9 mouse cellular contexts compared by ENCODE assay signal in the genomic region with DNA sequence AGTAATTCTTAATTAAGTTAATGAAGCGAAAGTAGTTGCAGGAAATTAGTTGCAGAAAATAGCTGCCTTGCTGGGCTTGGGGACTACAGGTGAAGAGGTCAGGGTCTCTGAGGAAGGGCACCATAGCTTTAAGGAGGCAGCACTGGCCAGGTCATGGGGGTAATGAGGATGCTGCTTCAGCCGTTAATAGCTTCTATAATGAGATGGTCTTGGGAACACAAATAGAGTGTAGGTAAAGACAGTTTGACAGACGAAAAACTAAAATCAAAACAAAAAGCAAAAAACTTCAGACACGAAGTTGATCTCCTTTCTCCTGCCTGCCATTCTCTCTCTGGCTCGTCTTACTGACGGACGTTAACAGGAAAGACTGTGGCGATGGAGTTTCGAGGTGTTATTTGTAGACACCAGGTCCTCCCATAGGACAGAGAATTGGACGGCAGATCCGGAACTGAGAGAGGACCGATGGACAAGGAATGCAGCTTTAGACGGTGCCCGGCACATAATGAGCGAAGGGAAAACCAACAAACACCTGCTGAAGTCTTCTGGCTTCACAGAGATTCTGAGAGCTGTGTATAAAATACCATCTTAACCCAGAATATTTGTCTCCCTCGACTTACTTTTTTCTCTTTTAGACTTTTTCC. TPM values are rescaled to one million over a fixed set of nuclear protein-coding genes. Genes with fewer than 3 reads are reported as not detected.
DNase-seq lines count a peak whose midpoint lies in the region; ATAC-seq and TF ChIP-seq lines count a peak whose summit lies in the region.
"Had no signal": no experiment of that assay in that cellular context is flagged by ENCODE, and none has a peak within 500 bp of the region (broad histone marks: within the 10 kb centered on the region; RNA-seq: fewer than 3 reads in every experiment).

No protein-coding gene starts in this region.

- no peaks in the 10 kb centered on the region for H3K27me3 ChIP-seq in C2C12 (ENCODE audit: control insufficient read depth, insufficient read depth, insufficient read length)
- no peaks in the 10 kb centered on the region for H3K27me3 ChIP-seq in heart, embryonic 12.5 days (replicated peaks)
- no peaks in the 10 kb centered on the region for H3K27me3 ChIP-seq in limb, embryonic 10.5 days (ENCODE audit: low read depth, poor library complexity, severe bottlenecking)
- peaks cover 4% of the 10 kb centered on the region; the same call in 1 of the 2 replicates for H3K27me3 ChIP-seq in midbrain, embryonic 14.5 days (ENCODE audit: control insufficient read depth, insufficient read depth, low read length)
- H3K27me3 ChIP-seq: Patski had no signal

- ATAC-seq in heart, embryonic 12.5 days (ENCODE audit: insufficient number of reproducible peaks, low FRiP score): no peak
- no peak for ATAC-seq in midbrain, embryonic 14.5 days (ENCODE audit: low FRiP score, low TSS enrichment)
- no peak for ATAC-seq in granulocyte monocyte progenitor cell, adult 5-6 weeks (replicated peaks; ENCODE audit: poor library complexity, severe bottlenecking)

- peaks cover 8% of the 10 kb centered on the region; the same call in 1 of the 2 replicates for H3K4me1 ChIP-seq in heart, embryonic 12.5 days (replicated peaks)
- peaks cover 26% of the 10 kb centered on the region for H3K4me1 ChIP-seq in limb, embryonic 10.5 days
- H3K4me1 ChIP-seq in midbrain, embryonic 14.5 days (ENCODE audit: control insufficient read depth, insufficient read depth, low read length): peaks cover 8% of the 10 kb centered on the region; the same call in 1 of the 2 replicates

- H3K9ac ChIP-seq in heart, embryonic 12.5 days: peak overlapping the region; percentile 67
- H3K9ac ChIP-seq in midbrain, embryonic 14.5 days (replicated peaks; ENCODE audit: low read length): peak overlapping the region; percentile 32

- H3K27ac ChIP-seq in heart, embryonic 12.5 days (ENCODE audit: poor library complexity, severe bottlenecking): 0 out of 2 replicates have a peak overlapping the region, but pooled peaks have one; percentile 9
- H3K27ac ChIP-seq in limb, embryonic 10.5 days: no peak overlapping the region
- H3K27ac ChIP-seq in midbrain, embryonic 14.5 days (replicated peaks; ENCODE audit: low read depth, low read length): no peak overlapping the region

- no peaks in the 10 kb centered on the region for H3K79me2 ChIP-seq in C2C12 (ENCODE audit: control insufficient read depth, insufficient read depth)

- H3K9me3 ChIP-seq in heart, embryonic 12.5 days (replicated peaks): no peaks in the 10 kb centered on the region
- no peaks in the 10 kb centered on the region for H3K9me3 ChIP-seq in limb, embryonic 10.5 days (replicated peaks)
- H3K9me3 ChIP-seq in midbrain, embryonic 14.5 days (ENCODE audit: control insufficient read depth, low read length): no peaks in the 10 kb centered on the region

- peak overlapping the region; percentile 40 for H3ac ChIP-seq in C2C12 (ENCODE audit: control insufficient read depth, insufficient read length, low read depth)

- peak; percentile 39 for DNase-seq in cerebellum, adult 11-12 months
- no peak for DNase-seq in cerebellum, adult 11 months
- peak; percentile 34 for DNase-seq in cerebellum, adult 9-11 months
- DNase-seq in limb, embryonic 10.5 days (ENCODE audit: low spot score): no peak
- DNase-seq in midbrain, embryonic 14.5 days: peak; percentile 69

- H3K79me3 ChIP-seq in C2C12 (ENCODE audit: low read depth): no peaks in the 10 kb centered on the region

- 1% methylated on average over 16 of the region's 16 CpGs for WGBS in heart, embryonic 12.5 days
- under 1% methylated on average over 16 of the region's 16 CpGs for WGBS in limb, embryonic 10.5 days
- WGBS in midbrain, embryonic 14.5 days: under 1% methylated on average over 16 of the region's 16 CpGs

- H3K4me2 ChIP-seq in heart, embryonic 12.5 days: peak overlapping the region; percentile 93
- H3K4me2 ChIP-seq in midbrain, embryonic 14.5 days (ENCODE audit: low read length): peak overlapping the region; percentile 65

- peak overlapping the region; percentile 29 for H3K4me3 ChIP-seq in C2C12 (ENCODE audit: insufficient read depth, poor library complexity, severe bottlenecking)
- H3K4me3 ChIP-seq in heart, embryonic 12.5 days: peak overlapping the region; percentile 70
- H3K4me3 ChIP-seq in limb, embryonic 10.5 days: peak overlapping the region; percentile 55
- peak overlapping the region; percentile 49 for H3K4me3 ChIP-seq in midbrain, embryonic 14.5 days (replicated peaks; ENCODE audit: low read depth, low read length)

- TF ChIP-seq CTCF in C2C12 (IDR thresholded peaks at IDR 0.05; ENCODE audit: control insufficient read depth, insufficient read depth, insufficient read length): no peak

- no peaks in the 10 kb centered on the region for H3K36me3 ChIP-seq in C2C12 (ENCODE audit: control insufficient read depth, insufficient read depth)
- no peaks in the 10 kb centered on the region for H3K36me3 ChIP-seq in heart, embryonic 12.5 days
- no peaks in the 10 kb centered on the region for H3K36me3 ChIP-seq in limb, embryonic 10.5 days
- no peaks in the 10 kb centered on the region for H3K36me3 ChIP-seq in midbrain, embryonic 14.5 days (ENCODE audit: control insufficient read depth, insufficient read depth, low read length)

TF ChIP-seq in C2C12, 6 proteins besides CTCF, POLR2A, EP300 and RAD21:
- no peak for TF ChIP-seq FOSL1 (IDR thresholded peaks at IDR 0.05; ENCODE audit: insufficient read depth, low read length, poor library complexity, severe bottlenecking)
- TF ChIP-seq USF1 (IDR thresholded peaks at IDR 0.05; ENCODE audit: low read depth): no peak
- no peak for TF ChIP-seq MYOG (IDR thresholded peaks at IDR 0.05; ENCODE audit: control insufficient read depth, extremely low read depth, insufficient read length)
- no peak for TF ChIP-seq MYOD1 (IDR thresholded peaks at IDR 0.05; ENCODE audit: control insufficient read depth, insufficient read length, low read depth)
- no peak for TF ChIP-seq CEBPB (IDR thresholded peaks at IDR 0.05; ENCODE audit: low read depth)

RNA-seq across cellular contexts. Expression of gene Trim27, which starts 10.8 kb away (rescaled TPM):
- 105 TPM for polyA plus RNA-seq in C2C12 (2012; fragmentation: generic; extraction: Trizol)
- 98.2 and 103 TPM in 2 replicates for polyA plus RNA-seq in heart, embryonic 12.5 days (2016; fragmentation: Nextera tagmentation; extraction: Ambion mirVana)
- polyA plus RNA-seq in limb, embryonic 10.5 days (2016; fragmentation: Nextera tagmentation; extraction: Ambion mirVana): 200 and 218 TPM in 2 replicates
- 78.2 and 84.3 TPM in 2 replicates for polyA plus RNA-seq in midbrain, embryonic 14.5 days (2014; fragmentation: Nextera tagmentation; extraction: Ambion mirVana)
- total RNA-seq in granulocyte monocyte progenitor cell, adult 5-6 weeks (2014; fragmentation: Nextera tagmentation): 142 and 143 TPM in 2 replicates
- total RNA-seq in granulocyte monocyte progenitor cell, adult 5-6 weeks (2017): 144 and 167 TPM in 2 replicates

RNA-seq across cellular contexts. Expression of gene Olfr1368, which starts 22.8 kb away (rescaled TPM):
- not detected for polyA plus RNA-seq in C2C12 (2012; fragmentation: generic; extraction: Trizol)
- polyA plus RNA-seq in heart, embryonic 12.5 days (2016; fragmentation: Nextera tagmentation; extraction: Ambion mirVana): not detected in 2 replicates
- not detected in 2 replicates for polyA plus RNA-seq in limb, embryonic 10.5 days (2016; fragmentation: Nextera tagmentation; extraction: Ambion mirVana)
- not detected in 2 replicates for polyA plus RNA-seq in midbrain, embryonic 14.5 days (2014; fragmentation: Nextera tagmentation; extraction: Ambion mirVana)
- not detected in 2 replicates for total RNA-seq in granulocyte monocyte progenitor cell, adult 5-6 weeks (2014; fragmentation: Nextera tagmentation)
- not detected in 2 replicates for total RNA-seq in granulocyte monocyte progenitor cell, adult 5-6 weeks (2017)
- polyA plus RNA-seq: Patski had no signal

RNA-seq across cellular contexts. Expression of gene Olfr263, which starts 39.1 kb away (rescaled TPM):
- not detected for polyA plus RNA-seq in C2C12 (2012; fragmentation: generic; extraction: Trizol)
- not detected in 2 replicates for polyA plus RNA-seq in heart, embryonic 12.5 days (2016; fragmentation: Nextera tagmentation; extraction: Ambion mirVana)
- polyA plus RNA-seq in limb, embryonic 10.5 days (2016; fragmentation: Nextera tagmentation; extraction: Ambion mirVana): not detected in 2 replicates
- polyA plus RNA-seq in midbrain, embryonic 14.5 days (2014; fragmentation: Nextera tagmentation; extraction: Ambion mirVana): not detected in 2 replicates
- not detected in 2 replicates for total RNA-seq in granulocyte monocyte progenitor cell, adult 5-6 weeks (2014; fragmentation: Nextera tagmentation)
- not detected in 2 replicates for total RNA-seq in granulocyte monocyte progenitor cell, adult 5-6 weeks (2017)
- polyA plus RNA-seq: Patski had no signal

RNA-seq across cellular contexts. Expression of gene Olfr1369-ps1, which starts 57.2 kb away (rescaled TPM):
- polyA plus RNA-seq in C2C12 (2012; fragmentation: generic; extraction: Trizol): not detected
- not detected in 2 replicates for polyA plus RNA-seq in heart, embryonic 12.5 days (2016; fragmentation: Nextera tagmentation; extraction: Ambion mirVana)
- 0.10 TPM in 1 of 2 replicates, not detected in the other for polyA plus RNA-seq in limb, embryonic 10.5 days (2016; fragmentation: Nextera tagmentation; extraction: Ambion mirVana)
- not detected in 2 replicates for polyA plus RNA-seq in midbrain, embryonic 14.5 days (2014; fragmentation: Nextera tagmentation; extraction: Ambion mirVana)
- 0.34 TPM in 1 of 2 replicates, not detected in the other for total RNA-seq in granulocyte monocyte progenitor cell, adult 5-6 weeks (2014; fragmentation: Nextera tagmentation)
- total RNA-seq in granulocyte monocyte progenitor cell, adult 5-6 weeks (2017): not detected in 2 replicates

Comparison
In these comparisons a context has a peak if more than half of its experiments do, and no peak if none do; other contexts are left out.
1. DNase-seq: peak in cerebellum, adult 11-12 months (single experiment), cerebellum, adult 9-11 months (single experiment) and midbrain, embryonic 14.5 days (single experiment); none in cerebellum, adult 11 months (single experiment) and limb, embryonic 10.5 days (single experiment).
2. Peak in every context shown above with its lines, with median percentiles within 50 percentile points of each other: H3K4me3 ChIP-seq.